Mouse (Mus musculus) liver, embryonic 16.5 days (tissue): ENCODE measurements around the gene Tead3. TPM values are rescaled to one million over a fixed set of nuclear protein-coding genes. Genes with fewer than 3 reads are reported as not detected.

Source experiments
- ATAC-seq: fragments of 200-750 bp; cut with Nextera tagmentation; 2 replicates; pipeline ENCODE4 v1.8.0; 2017; ENCODE audit warnings: low read depth, mild to moderate bottlenecking, moderate number of reproducible peaks, moderate library complexity
- H3K27ac ChIP-seq: fragments of 300-500 bp; sonication (generic); 2 replicates; pipeline ENCODE4 v1.5.1; 2014; ENCODE audit warnings: mild to moderate bottlenecking, low read length
- H3K27me3 ChIP-seq: fragments of 300-500 bp; sonication (generic); 2 replicates; pipeline ENCODE4 v1.6.1; 2014; ENCODE audit warnings: low read depth, low read length, mixed read lengths; ENCODE audit not compliant: control insufficient read depth, insufficient read depth
- H3K36me3 ChIP-seq: fragments of 300-500 bp; sonication (generic); 2 replicates; pipeline ENCODE4 v1.6.1; 2014; ENCODE audit warnings: mild to moderate bottlenecking; ENCODE audit not compliant: control insufficient read depth, insufficient read depth
- H3K4me1 ChIP-seq: fragments of 300-500 bp; sonication (generic); 2 replicates; pipeline ENCODE4 v1.6.1; 2014; ENCODE audit warnings: low read depth, low read length, mixed read lengths; ENCODE audit not compliant: control insufficient read depth
- H3K4me2 ChIP-seq: fragments of 300-500 bp; sonication (generic); 2 replicates; pipeline ENCODE4 v1.6.1; 2014; ENCODE audit warnings: low read depth, low read length, mixed read lengths
- H3K4me3 ChIP-seq: fragments of 300-500 bp; sonication (generic); 2 replicates; pipeline ENCODE4 v1.5.1; 2014; ENCODE audit warnings: low read depth, mild to moderate bottlenecking, low read length
- H3K9ac ChIP-seq: fragments of 300-500 bp; sonication (generic); 2 replicates; pipeline ENCODE4 v1.6.1; 2014; ENCODE audit warnings: low read depth, low read length
- H3K9me3 ChIP-seq: fragments of 300-500 bp; sonication (generic); replicated peaks from 2 replicates; pipeline ENCODE4 v1.6.1; 2016; ENCODE audit warnings: low read length; ENCODE audit not compliant: control insufficient read depth
- WGBS: fragments of 180-500 bp; shearing (Covaris S2); extraction: QIAGEN DNeasy Blood & Tissue Kit; methylation state at CpG from one replicate; pipeline ENCODE4 v1.1.7; 2014; ENCODE audit not compliant: insufficient replicate concordance; 5-methylcytosine and 5-hydroxymethylcytosine counted together
- polyA plus RNA-seq: library from polyadenylated mRNA; unstranded; fragments of >200 nt; fragmentation: Nextera tagmentation; extraction: Ambion mirVana; gene quantifications from 2 replicates; pipeline ENCODE4 v1.2.1, GENCODE M21; 2015

Gene Tead3
- polyA plus RNA-seq, 1 experiment from 2014 or later = 0.52 TPM

DNA sequence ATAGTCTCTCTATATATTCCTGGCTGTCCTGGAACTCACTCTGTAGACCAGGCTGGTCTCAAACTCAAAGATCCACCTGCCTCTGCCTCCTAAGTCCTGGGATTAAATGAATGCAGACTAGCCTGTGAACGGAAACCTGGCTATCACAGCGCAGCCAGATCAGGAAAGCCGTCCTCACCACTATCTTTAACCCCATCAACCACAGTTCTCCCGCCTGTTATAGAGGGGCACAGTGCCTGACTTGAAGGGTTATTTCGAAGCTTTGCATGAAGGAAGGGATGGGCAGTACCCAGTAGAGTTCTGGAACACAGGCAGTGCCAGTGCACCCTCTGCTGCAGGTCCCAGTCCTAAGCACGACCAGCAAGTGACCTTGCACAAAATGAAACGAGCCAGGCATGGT, 59.3 kb downstream of the Tead3 start:
- no peaks in the 10 kb centered on the region for H3K27me3 ChIP-seq
- no peak overlapping the region for H3K4me2 ChIP-seq
- H3K9ac ChIP-seq = no peak overlapping the region
- WGBS = 22% methylated on average over 7 of the region's 7 CpGs
- no peaks in the 10 kb centered on the region for H3K9me3 ChIP-seq
- no peak for ATAC-seq
- no peaks in the 10 kb centered on the region for H3K36me3 ChIP-seq
- peaks cover 18% of the 10 kb centered on the region for H3K4me1 ChIP-seq
- no peak overlapping the region for H3K4me3 ChIP-seq
- no peak overlapping the region for H3K27ac ChIP-seq

DNA sequence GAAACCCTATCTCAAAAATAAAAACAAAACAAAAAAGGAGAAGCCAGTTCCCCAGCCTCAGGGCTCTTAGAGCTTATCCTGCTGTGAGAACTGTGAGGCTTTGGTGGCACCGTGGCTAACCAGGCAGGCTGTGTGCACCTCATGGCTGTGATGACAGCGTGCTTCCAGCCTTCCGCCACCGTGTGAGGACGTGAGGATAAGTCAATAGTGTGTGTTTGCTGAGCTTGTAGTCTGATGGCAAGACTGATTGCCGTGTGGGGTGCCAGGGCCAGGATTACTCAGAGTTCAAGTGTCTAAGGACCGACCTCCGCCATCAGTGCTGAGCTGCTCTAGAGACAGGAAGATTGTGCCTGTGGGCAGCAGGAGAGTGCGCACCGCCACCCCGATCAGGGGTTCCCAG, 59.9 kb downstream of the Tead3 start:
- ATAC-seq = peak; percentile 37; the same call in 1 of the 2 replicates
- Histone ChIP-seq H3K27ac (no peak overlapping the region), H3K9ac (no peak overlapping the region), H3K9me3 (no peaks in the 10 kb centered on the region), H3K4me3 (no peak overlapping the region), H3K27me3 (no peaks in the 10 kb centered on the region), H3K4me1 (peaks cover 18% of the 10 kb centered on the region), H3K36me3 (no peaks in the 10 kb centered on the region), H3K4me2 (no peak overlapping the region)
- 37% methylated on average over 11 of the region's 11 CpGs for WGBS

DNA sequence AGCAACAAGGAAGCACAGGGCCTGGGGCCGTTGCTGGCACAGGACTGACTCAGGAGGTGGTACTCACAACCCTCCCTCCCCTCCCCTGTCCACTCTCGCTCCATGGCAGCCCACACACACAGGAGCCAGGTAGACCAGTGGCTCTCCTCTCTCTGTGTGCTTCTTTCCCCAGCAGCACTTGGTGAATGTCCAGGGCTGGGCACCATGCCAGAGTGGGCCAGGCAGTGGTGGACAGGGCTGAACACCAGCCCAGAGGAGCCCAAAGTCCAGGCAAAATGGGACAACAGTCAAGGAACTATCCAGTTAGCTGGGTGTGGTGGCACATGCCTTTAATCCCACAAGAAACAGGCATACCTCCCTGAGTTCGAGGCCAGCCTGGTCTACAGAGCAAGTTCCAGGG, 60.4 kb downstream of the Tead3 start:
- Histone ChIP-seq H3K27me3 (no peaks in the 10 kb centered on the region), H3K4me2 (no peak overlapping the region), H3K4me1 (peaks cover 18% of the 10 kb centered on the region), H3K27ac (peak overlapping the region; percentile 50; the same call in 1 of the 2 replicates), H3K9ac (no peak overlapping the region), H3K9me3 (no peaks in the 10 kb centered on the region), H3K36me3 (no peaks in the 10 kb centered on the region), H3K4me3 (no peak overlapping the region)
- WGBS = 55% methylated on average over 3 of the region's 3 CpGs
- ATAC-seq = peak; percentile 75

DNA sequence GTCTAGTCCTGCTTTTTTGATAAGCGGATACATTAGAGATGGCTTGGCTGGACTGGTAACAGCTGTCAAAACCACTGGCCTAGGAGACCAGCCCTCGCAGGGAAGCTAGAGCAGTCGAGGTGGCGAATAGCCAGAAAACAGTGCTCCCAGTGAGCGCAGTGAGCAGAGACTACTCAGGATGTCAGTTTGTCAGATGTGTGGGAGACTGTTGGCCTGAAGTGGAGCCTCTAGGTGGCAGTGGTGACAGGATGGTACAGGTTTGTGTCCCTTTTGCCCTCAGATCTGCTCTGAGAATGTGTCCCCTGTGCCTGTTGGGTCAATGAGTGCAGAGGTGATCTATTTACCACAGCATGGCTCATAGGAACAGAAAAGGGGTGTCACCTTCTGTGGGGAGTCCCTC, 62.6 kb downstream of the Tead3 start:
- Histone ChIP-seq H3K27me3 (no peaks in the 10 kb centered on the region), H3K4me2 (no peak overlapping the region), H3K4me1 (peaks cover 20% of the 10 kb centered on the region), H3K9ac (no peak overlapping the region), H3K27ac (no peak overlapping the region; the same call in 1 of the 2 replicates), H3K36me3 (no peaks in the 10 kb centered on the region), H3K9me3 (no peaks in the 10 kb centered on the region), H3K4me3 (no peak overlapping the region)
- WGBS = 41% methylated on average over 5 of the region's 5 CpGs
- ATAC-seq = peak; percentile 44

DNA sequence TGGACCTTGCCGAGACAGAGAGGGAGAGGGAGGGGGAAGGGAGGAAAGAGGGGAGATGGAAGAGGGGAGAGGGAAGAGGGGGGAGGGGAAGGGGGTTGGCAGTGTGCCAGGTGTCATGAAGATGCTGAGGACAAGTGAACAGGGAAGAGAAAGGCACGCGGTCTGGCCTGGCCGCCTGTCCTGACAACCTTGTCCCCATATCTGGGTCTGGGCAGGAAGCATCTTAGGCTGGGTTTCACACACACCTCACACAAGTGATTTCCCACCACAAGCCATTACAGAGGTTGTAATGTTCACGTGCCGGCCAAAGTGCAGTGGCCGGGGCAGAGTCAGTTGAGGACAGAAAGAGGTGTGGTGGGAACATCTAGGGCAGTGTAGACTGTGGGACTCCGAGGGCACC, 63.0 kb downstream of the Tead3 start:
- H3K4me3 ChIP-seq = no peak overlapping the region
- 40% methylated on average over 8 of the region's 8 CpGs for WGBS
- no peak overlapping the region for H3K4me2 ChIP-seq
- no peak overlapping the region for H3K27ac ChIP-seq
- ATAC-seq = peak; percentile 37; the same call in 1 of the 2 replicates
- H3K4me1 ChIP-seq = peaks cover 20% of the 10 kb centered on the region
- H3K9me3 ChIP-seq = no peaks in the 10 kb centered on the region
- H3K36me3 ChIP-seq = no peaks in the 10 kb centered on the region
- no peak overlapping the region for H3K9ac ChIP-seq
- no peaks in the 10 kb centered on the region for H3K27me3 ChIP-seq

DNA sequence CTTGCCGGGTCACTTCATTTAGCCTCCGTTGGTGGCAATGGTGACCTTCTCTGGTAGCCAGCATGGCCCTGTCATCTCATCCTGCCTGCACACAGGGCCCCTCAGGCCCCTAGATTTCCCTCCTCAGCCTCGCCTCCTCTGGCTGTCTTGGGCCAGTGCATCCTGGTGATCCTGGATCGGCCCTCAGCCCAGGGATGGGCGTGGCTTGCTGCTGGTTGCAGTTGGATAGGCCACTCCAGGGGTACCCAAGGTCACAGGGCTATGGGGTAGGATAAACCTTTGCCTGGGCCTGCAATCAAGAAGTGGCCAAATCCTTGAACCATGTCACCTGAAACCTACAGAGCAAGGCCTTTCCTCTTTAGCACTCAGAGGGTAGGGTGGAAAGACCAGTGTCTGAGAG, 63.7 kb downstream of the Tead3 start:
- WGBS = 56% methylated on average over 5 of the region's 5 CpGs
- no peak overlapping the region for H3K4me3 ChIP-seq
- H3K9ac ChIP-seq = no peak overlapping the region
- no peak overlapping the region for H3K4me2 ChIP-seq
- no peaks in the 10 kb centered on the region for H3K36me3 ChIP-seq
- H3K4me1 ChIP-seq = peaks cover 20% of the 10 kb centered on the region
- H3K27me3 ChIP-seq = no peaks in the 10 kb centered on the region
- no peak for ATAC-seq
- no peaks in the 10 kb centered on the region for H3K9me3 ChIP-seq
- H3K27ac ChIP-seq = no peak overlapping the region

DNA sequence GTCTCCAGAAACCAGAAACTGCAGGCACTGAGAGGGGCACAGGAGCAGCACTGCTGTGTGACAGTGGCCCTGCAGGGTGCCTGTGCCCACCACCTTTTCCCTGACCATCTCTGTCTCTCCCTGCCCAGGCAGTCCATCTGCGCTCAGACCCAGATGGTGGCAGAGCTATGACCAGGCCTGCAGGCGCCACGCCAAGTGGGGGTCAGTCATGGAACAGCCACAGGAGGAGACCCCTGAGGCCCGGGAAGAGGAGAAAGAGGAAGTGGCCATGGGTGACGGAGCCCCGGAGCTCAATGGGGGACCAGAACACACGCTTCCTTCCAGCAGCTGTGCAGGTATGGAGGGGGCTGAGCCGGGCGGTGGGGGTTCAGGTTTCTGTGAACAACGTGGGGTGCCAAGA, 64.5 kb downstream of the Tead3 start:
- H3K9ac ChIP-seq = no peak overlapping the region
- H3K36me3 ChIP-seq = no peaks in the 10 kb centered on the region
- no peak overlapping the region for H3K4me3 ChIP-seq
- H3K27me3 ChIP-seq = no peaks in the 10 kb centered on the region
- 43% methylated on average over 10 of the region's 10 CpGs for WGBS
- peaks cover 19% of the 10 kb centered on the region for H3K4me1 ChIP-seq
- H3K9me3 ChIP-seq = no peaks in the 10 kb centered on the region
- H3K27ac ChIP-seq = no peak overlapping the region
- ATAC-seq = no peak
- no peak overlapping the region for H3K4me2 ChIP-seq

DNA sequence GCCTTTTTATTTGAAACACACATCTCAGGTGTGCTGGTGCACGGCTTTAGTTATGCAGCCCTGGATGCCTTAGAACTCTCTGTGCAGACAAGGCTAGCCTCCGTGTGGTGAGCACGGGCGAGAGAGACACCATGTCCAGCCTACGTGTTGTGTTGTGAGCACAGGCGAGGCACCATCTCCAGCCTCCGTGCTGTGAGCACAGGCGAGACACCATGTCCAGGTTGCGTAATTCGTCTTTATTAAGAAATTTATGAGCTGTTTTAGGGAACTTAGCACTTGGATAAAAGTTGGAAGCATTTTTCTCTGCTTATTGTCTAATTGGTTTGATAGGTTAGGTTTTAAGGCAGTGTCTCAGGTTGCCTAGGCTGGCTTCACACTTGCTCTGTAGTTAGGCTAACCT, 67.4 kb downstream of the Tead3 start:
- Histone ChIP-seq H3K4me1 (peaks cover 24% of the 10 kb centered on the region), H3K27ac (no peak overlapping the region)

DNA sequence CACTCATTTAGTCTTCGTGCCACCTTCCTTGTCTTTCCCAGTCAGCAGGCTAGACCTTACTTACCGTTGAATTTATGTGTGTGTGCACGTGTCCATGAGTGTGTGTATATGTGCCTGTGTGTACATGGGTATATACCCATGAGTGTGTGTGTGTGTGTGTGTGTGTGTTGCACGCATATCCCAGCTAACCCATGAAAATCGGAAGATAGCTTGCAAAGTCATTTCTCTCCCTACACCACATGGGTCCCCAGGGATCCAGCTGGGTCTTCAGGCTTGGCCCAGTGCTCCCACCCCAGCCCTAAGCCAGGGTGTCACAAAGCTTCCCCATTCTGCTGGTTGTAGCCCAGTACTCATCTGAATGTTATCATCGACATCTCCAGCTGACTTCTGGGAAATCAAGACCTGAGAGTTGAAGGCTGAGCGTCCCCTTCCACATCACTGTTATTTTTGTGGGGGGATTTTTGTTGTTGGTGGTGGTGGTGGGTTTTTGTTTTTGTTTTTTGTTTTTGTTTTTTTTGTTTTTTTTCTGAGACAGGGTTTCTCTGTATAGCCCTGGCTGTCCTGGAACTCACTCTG, 68.7 kb downstream of the Tead3 start:
- no peak overlapping the region for H3K4me2 ChIP-seq
- no peaks in the 10 kb centered on the region for H3K9me3 ChIP-seq
- H3K4me3 ChIP-seq = no peak overlapping the region
- 61% methylated on average over 7 of the region's 7 CpGs for WGBS
- no peaks in the 10 kb centered on the region for H3K36me3 ChIP-seq
- no peak for ATAC-seq
- no peak overlapping the region for H3K9ac ChIP-seq
- peaks cover 27% of the 10 kb centered on the region for H3K4me1 ChIP-seq
- H3K27me3 ChIP-seq = no peaks in the 10 kb centered on the region
- no peak overlapping the region for H3K27ac ChIP-seq

More for the DNA sequence above, 67.4 kb downstream of the Tead3 start:
- no peaks in the 10 kb centered on the region for H3K36me3 ChIP-seq
- H3K9ac ChIP-seq = no peak overlapping the region
- no peaks in the 10 kb centered on the region for H3K27me3 ChIP-seq
- ATAC-seq = no peak
- H3K4me3 ChIP-seq = no peak overlapping the region
- no peaks in the 10 kb centered on the region for H3K9me3 ChIP-seq
- no peak overlapping the region for H3K4me2 ChIP-seq
- 61% methylated on average over 10 of the region's 10 CpGs for WGBS
